Mouse (Mus musculus) embryonic facial prominence, embryonic 10.5 days (tissue): ENCODE measurements around the gene Fhl3. TPM values are rescaled to one million over a fixed set of nuclear protein-coding genes. Genes with fewer than 3 reads are reported as not detected.
A peak's percentile ranks its signal among the peaks of the same experiment; 100 is the strongest.

ENCODE experiments used
- DNase-seq: peaks from one replicate; pipeline ENCODE4 v3.0.0-alpha.2; 2017; ENCODE audit warnings: low spot score
- H3K27ac ChIP-seq: fragments of 300-500 bp; sonication (generic); replicated peaks from 2 replicates; pipeline ENCODE4 v1.5.1; 2016; ENCODE audit warnings: mild to moderate bottlenecking
- H3K27me3 ChIP-seq: fragments of 300-500 bp; sonication (generic); replicated peaks from 2 replicates; pipeline ENCODE4 v1.6.1; 2016; ENCODE audit warnings: low read depth, mild to moderate bottlenecking; ENCODE audit not compliant: poor library complexity, severe bottlenecking
- H3K36me3 ChIP-seq: fragments of 300-500 bp; sonication (generic); replicated peaks from 2 replicates; pipeline ENCODE4 v1.6.1; 2016; ENCODE audit warnings: mild to moderate bottlenecking, moderate library complexity
- H3K4me1 ChIP-seq: fragments of 300-500 bp; sonication (generic); 2 replicates; pipeline ENCODE4 v1.6.1; 2016
- H3K4me3 ChIP-seq: fragments of 300-500 bp; sonication (generic); 2 replicates; pipeline ENCODE4 v1.5.1; 2016; ENCODE audit warnings: mild to moderate bottlenecking, moderate library complexity
- H3K9me3 ChIP-seq: fragments of 300-500 bp; sonication (generic); 2 replicates; pipeline ENCODE4 v1.6.1; 2016; ENCODE audit warnings: mild to moderate bottlenecking
- WGBS: fragments of 180-500 bp; shearing (Covaris S2); methylation state at CpG from one replicate; pipeline ENCODE4 v1.1.7; 2016; 5-methylcytosine and 5-hydroxymethylcytosine counted together
- polyA plus RNA-seq: library from polyadenylated mRNA; unstranded; fragments of >200 nt; fragmentation: Nextera tagmentation; extraction: Ambion mirVana; gene quantifications from 2 replicates; pipeline ENCODE4 v1.2.1, GENCODE M21; 2016

Gene Fhl3
- polyA plus RNA-seq, 1 experiment from 2014 or later = 15.5 TPM

GRCm38 (mm10) chr4:124667476-124668033, 32.9 kb upstream of the Fhl3 start:
- 24% methylated on average over 14 of the region's 14 CpGs for WGBS
- peaks cover 97% of the 10 kb centered on the region for H3K27me3 ChIP-seq
- no peaks in the 10 kb centered on the region for H3K36me3 ChIP-seq
- H3K27ac ChIP-seq = peak overlapping the region; percentile 31; the same call in 1 of the 2 replicates
- H3K4me1 ChIP-seq = peaks cover 37% of the 10 kb centered on the region
- DNase-seq = no peak
- no peak overlapping the region for H3K4me3 ChIP-seq
- no peaks in the 10 kb centered on the region for H3K9me3 ChIP-seq

GRCm38 (mm10) chr4:124668078-124668477, 32.4 kb upstream of the Fhl3 start:
- Histone ChIP-seq H3K27ac (no peak overlapping the region), H3K4me3 (no peak overlapping the region), H3K4me1 (peaks cover 42% of the 10 kb centered on the region), H3K27me3 (peaks cover 97% of the 10 kb centered on the region), H3K36me3 (no peaks in the 10 kb centered on the region), H3K9me3 (no peaks in the 10 kb centered on the region)
- no peak for DNase-seq
- WGBS = 15% methylated on average over 8 of the region's 8 CpGs

- WGBS = 70% methylated on average over 8 of the region's 8 CpGs
- H3K36me3 ChIP-seq = no peaks in the 10 kb centered on the region
- peaks cover 50% of the 10 kb centered on the region for H3K4me1 ChIP-seq
- H3K27me3 ChIP-seq = peaks cover 92% of the 10 kb centered on the region
- no peak overlapping the region for H3K4me3 ChIP-seq
- DNase-seq = no peak
- no peak overlapping the region for H3K27ac ChIP-seq
- no peaks in the 10 kb centered on the region for H3K9me3 ChIP-seq
These were observed 30.3 kb upstream of the Fhl3 start for GRCm38 (mm10) chr4:124670232-124670631.

GRCm38 (mm10) chr4:124671583-124671982, 28.9 kb upstream of the Fhl3 start:
- Histone ChIP-seq H3K27ac (0 out of 2 replicates have a peak overlapping the region, but pooled peaks have one; percentile 44), H3K4me1 (peaks cover 48% of the 10 kb centered on the region), H3K36me3 (peaks cover 6% of the 10 kb centered on the region; the same call in 1 of the 2 replicates), H3K9me3 (no peaks in the 10 kb centered on the region), H3K27me3 (peaks cover 79% of the 10 kb centered on the region), H3K4me3 (peak overlapping the region; percentile 51; the same call in 1 of the 2 replicates)
- WGBS = 36% methylated on average over 7 of the region's 7 CpGs
- no peak for DNase-seq

GRCm38 (mm10) chr4:124672347-124673320, 27.9 kb upstream of the Fhl3 start:
- 3% methylated on average over 30 of the region's 31 CpGs for WGBS
- Histone ChIP-seq H3K27me3 (peaks cover 68% of the 10 kb centered on the region), H3K4me3 (peak overlapping the region; percentile 51), H3K9me3 (no peaks in the 10 kb centered on the region), H3K27ac (peak overlapping the region; percentile 44; the same call in 1 of the 2 replicates), H3K36me3 (peaks cover 16% of the 10 kb centered on the region), H3K4me1 (peaks cover 42% of the 10 kb centered on the region)
- peak; percentile 39 for DNase-seq

GRCm38 (mm10) chr4:124674334-124675032, 26.0 kb upstream of the Fhl3 start:
- Histone ChIP-seq H3K4me1 (peaks cover 34% of the 10 kb centered on the region), H3K36me3 (peaks cover 34% of the 10 kb centered on the region), H3K27me3 (peaks cover 50% of the 10 kb centered on the region), H3K9me3 (no peaks in the 10 kb centered on the region), H3K27ac (peak overlapping the region; percentile 48; the same call in 1 of the 2 replicates), H3K4me3 (no peak overlapping the region)
- WGBS = 56% methylated on average over 17 of the region's 17 CpGs
- DNase-seq = no peak

GRCm38 (mm10) chr4:124675037-124675436, 25.5 kb upstream of the Fhl3 start:
- Histone ChIP-seq H3K27ac (no peak overlapping the region), H3K36me3 (peaks cover 39% of the 10 kb centered on the region), H3K4me3 (no peak overlapping the region), H3K4me1 (peaks cover 34% of the 10 kb centered on the region), H3K9me3 (no peaks in the 10 kb centered on the region), H3K27me3 (peaks cover 48% of the 10 kb centered on the region)
- DNase-seq = peak; percentile 81
- under 1% methylated on average over 4 of the region's 4 CpGs for WGBS

- Histone ChIP-seq H3K27ac (no peak overlapping the region), H3K27me3 (peaks cover 38% of the 10 kb centered on the region), H3K4me3 (no peak overlapping the region), H3K9me3 (no peaks in the 10 kb centered on the region), H3K4me1 (peaks cover 34% of the 10 kb centered on the region), H3K36me3 (peaks cover 49% of the 10 kb centered on the region)
- DNase-seq = no peak
- WGBS = 84% methylated on average over 6 of the region's 6 CpGs
These were observed 24.5 kb upstream of the Fhl3 start for GRCm38 (mm10) chr4:124675958-124676357.

GRCm38 (mm10) chr4:124682270-124682669, 18.2 kb upstream of the Fhl3 start:
- Histone ChIP-seq H3K27me3 (no peaks in the 10 kb centered on the region), H3K9me3 (no peaks in the 10 kb centered on the region), H3K27ac (no peak overlapping the region), H3K4me1 (no peaks in the 10 kb centered on the region), H3K4me3 (no peak overlapping the region), H3K36me3 (peaks cover 94% of the 10 kb centered on the region)
- WGBS = 64% methylated on average over 7 of the region's 7 CpGs
- DNase-seq = no peak

- 95% methylated on average over 4 of the region's 4 CpGs for WGBS
- Histone ChIP-seq H3K27me3 (no peaks in the 10 kb centered on the region), H3K4me1 (no peaks in the 10 kb centered on the region), H3K9me3 (no peaks in the 10 kb centered on the region), H3K27ac (no peak overlapping the region), H3K4me3 (no peak overlapping the region), H3K36me3 (peaks cover 94% of the 10 kb centered on the region)
- no peak for DNase-seq
These were observed 17.0 kb upstream of the Fhl3 start for GRCm38 (mm10) chr4:124683474-124683873.

GRCm38 (mm10) chr4:124685004-124685403, 15.5 kb upstream of the Fhl3 start:
- WGBS = 80% methylated on average over 4 of the region's 4 CpGs
- peaks cover 91% of the 10 kb centered on the region for H3K36me3 ChIP-seq

GRCm38 (mm10) chr4:124685453-124685852, 15.0 kb upstream of the Fhl3 start:
- no peaks in the 10 kb centered on the region for H3K27me3 ChIP-seq
- 90% methylated on average over 8 of the region's 8 CpGs for WGBS
- no peak overlapping the region for H3K27ac ChIP-seq
- DNase-seq = no peak
- peaks cover 86% of the 10 kb centered on the region for H3K36me3 ChIP-seq
- no peaks in the 10 kb centered on the region for H3K9me3 ChIP-seq
- no peaks in the 10 kb centered on the region; the same call in 1 of the 2 replicates for H3K4me1 ChIP-seq
- H3K4me3 ChIP-seq = no peak overlapping the region

More at GRCm38 (mm10) chr4:124685004-124685403, 15.5 kb upstream of the Fhl3 start:
- Histone ChIP-seq H3K9me3 (no peaks in the 10 kb centered on the region), H3K27ac (no peak overlapping the region), H3K27me3 (no peaks in the 10 kb centered on the region), H3K4me3 (no peak overlapping the region), H3K4me1 (no peaks in the 10 kb centered on the region)
- no peak for DNase-seq
